Comparison of ENCODE assay signal across 15 mouse cellular contexts in genomic region chrX:93862525-93863086, GRCm38 (mm10). TPM values are rescaled to one million over a fixed set of nuclear protein-coding genes. Genes with fewer than 3 reads are reported as not detected.
A peak's percentile ranks its signal among the peaks of the same experiment; 100 is the strongest.
DNase-seq lines count a peak whose midpoint lies in the region; ATAC-seq and TF ChIP-seq lines count a peak whose summit lies in the region.
"Had no signal": no experiment of that assay in that cellular context is flagged by ENCODE, and none has a peak within 500 bp of the region (broad histone marks: within the 10 kb centered on the region; RNA-seq: fewer than 3 reads in every experiment).

No protein-coding gene starts in this region.

- peak; percentile 57; the same call in 1 of the 2 replicates for ATAC-seq in frontal cortex, adult (ENCODE audit: low TSS enrichment)
- 0 out of 2 replicates have a peak, but pooled peaks have one; percentile 36 for ATAC-seq in midbrain, embryonic 16.5 days
- ATAC-seq in midbrain, postnatal 0 days (ENCODE audit: low FRiP score), result no peak

- no peak overlapping the region for H3K9ac ChIP-seq in midbrain, embryonic 16.5 days (ENCODE audit: low read depth, low read length)
- no peak overlapping the region for H3K9ac ChIP-seq in midbrain, postnatal 0 days (replicated peaks; ENCODE audit: low read length, poor library complexity, severe bottlenecking)
- H3K9ac ChIP-seq: hindbrain, embryonic 13.5 days; liver, embryonic 14.5 days had no signal

- H3K36me3 ChIP-seq in midbrain, embryonic 16.5 days (ENCODE audit: control insufficient read depth, insufficient read depth, low read length), result no peaks in the 10 kb centered on the region
- H3K36me3 ChIP-seq in midbrain, postnatal 0 days (ENCODE audit: insufficient read depth, low read length), result no peaks in the 10 kb centered on the region
- H3K36me3 ChIP-seq: hindbrain, embryonic 13.5 days; midbrain, embryonic 10.5 days had no signal

- intact Hi-C loops in left cerebral cortex, postnatal 36 days (cut with DNase I), result no loop called here

- TF ChIP-seq CTCF in midbrain, postnatal 0 days (IDR thresholded peaks at IDR 0.05), result no peak

- DNase-seq in frontal cortex, adult 2 months (ENCODE audit: extremely low spot score in 1 of 2, low spot score in 1 of 2), result no peak
- DNase-seq in midbrain, postnatal 0 days (ENCODE audit: low spot score), result no peak
- peak; percentile 27 for DNase-seq in large intestine, adult 2 months (ENCODE audit: low read depth, low spot score)
- no peak for DNase-seq in spleen, postnatal 4 days (ENCODE audit: low spot score in 2 of 2)
- DNase-seq in spleen, postnatal 10 days (ENCODE audit: low spot score in 2 of 2), result no peak
- no peak for DNase-seq in left cerebral cortex, postnatal 36 days (ENCODE audit: low spot score in 2 of 2)
- DNase-seq: cerebellum, adult 9-10 months; kidney, adult 2 months; thymus, adult 2 months had no signal

- no peaks in the 10 kb centered on the region for H3K27me3 ChIP-seq in midbrain, embryonic 16.5 days (ENCODE audit: control insufficient read depth, insufficient read depth, low read depth, low read length)
- H3K27me3 ChIP-seq in midbrain, postnatal 0 days (ENCODE audit: insufficient read depth, low read length), result peaks cover 3% of the 10 kb centered on the region; the same call in 1 of the 2 replicates

- H3K4me3 ChIP-seq in midbrain, embryonic 16.5 days (ENCODE audit: low read depth, low read length), result no peak overlapping the region
- H3K4me3 ChIP-seq in midbrain, postnatal 0 days (ENCODE audit: low read depth, low read length), result no peak overlapping the region
- H3K4me3 ChIP-seq: hindbrain, embryonic 13.5 days; left cerebral cortex, adult 2 months; midbrain, embryonic 10.5 days had no signal

- H3K4me2 ChIP-seq in midbrain, embryonic 16.5 days (ENCODE audit: low read length), result no peak overlapping the region
- no peak overlapping the region for H3K4me2 ChIP-seq in midbrain, postnatal 0 days (ENCODE audit: low read depth, low read length, poor library complexity, severe bottlenecking)
- H3K4me2 ChIP-seq: hindbrain, embryonic 13.5 days had no signal

- 82% methylated on average over 4 of the region's 4 CpGs for WGBS in midbrain, embryonic 16.5 days
- WGBS in midbrain, postnatal 0 days, result 87% methylated on average over 4 of the region's 4 CpGs
- WGBS in large intestine, adult 2 months, result 43% methylated on average over 4 of the region's 4 CpGs

- H3K27ac ChIP-seq in midbrain, embryonic 16.5 days (ENCODE audit: low read length), result no peak overlapping the region
- H3K27ac ChIP-seq in midbrain, postnatal 0 days (ENCODE audit: low read depth, low read length), result no peak overlapping the region
- H3K27ac ChIP-seq: hindbrain, embryonic 13.5 days; left cerebral cortex, adult 2 months; liver, embryonic 14.5 days; midbrain, embryonic 10.5 days had no signal

- H3K9me3 ChIP-seq in midbrain, embryonic 16.5 days (replicated peaks; ENCODE audit: control insufficient read depth, low read length, poor library complexity, severe bottlenecking), result no peaks in the 10 kb centered on the region
- H3K9me3 ChIP-seq in midbrain, postnatal 0 days (ENCODE audit: low read length), result no peaks in the 10 kb centered on the region
- H3K9me3 ChIP-seq: hindbrain, embryonic 13.5 days; midbrain, embryonic 10.5 days had no signal

- no peaks in the 10 kb centered on the region for H3K4me1 ChIP-seq in midbrain, embryonic 16.5 days (ENCODE audit: control insufficient read depth, insufficient read depth, low read length)
- H3K4me1 ChIP-seq in midbrain, postnatal 0 days (ENCODE audit: insufficient read depth, low read length), result no peaks in the 10 kb centered on the region
- H3K4me1 ChIP-seq: hindbrain, embryonic 13.5 days; midbrain, embryonic 10.5 days had no signal

RNA-seq across cellular contexts. Expression of gene Pdk3, which starts 30.6 kb away (rescaled TPM):
- 24.1 and 25.1 TPM in 2 replicates for polyA plus RNA-seq in frontal cortex, adult 2 months (2012; rRNA removed)
- 17.9 and 20.7 TPM in 2 replicates for polyA plus RNA-seq in midbrain, embryonic 16.5 days (2015; fragmentation: Nextera tagmentation; extraction: Ambion mirVana)
- 19.5 and 23.1 TPM in 2 replicates for total RNA-seq in midbrain, postnatal 0 days (2014; rRNA removed)
- polyA plus RNA-seq in midbrain, postnatal 0 days (2015; fragmentation: Nextera tagmentation; extraction: Ambion mirVana), result 14.7 and 14.9 TPM in 2 replicates
- 19.7 and 21.3 TPM in 2 replicates for polyA plus RNA-seq in large intestine, adult 2 months (2012; rRNA removed)
- total RNA-seq in left cerebral cortex, postnatal 36 days (2021), result 10 to 100 TPM; 36.1 to 40.2 TPM
